Mouse (Mus musculus) urinary bladder, postnatal 10 days (tissue): ENCODE data around the gene Gramd1b.

Experiments used
- DNase-seq: peaks from one replicate; pipeline ENCODE4 v3.0.0; 2022; ENCODE audit warnings: low spot score

Gramd1b gene

DNA sequence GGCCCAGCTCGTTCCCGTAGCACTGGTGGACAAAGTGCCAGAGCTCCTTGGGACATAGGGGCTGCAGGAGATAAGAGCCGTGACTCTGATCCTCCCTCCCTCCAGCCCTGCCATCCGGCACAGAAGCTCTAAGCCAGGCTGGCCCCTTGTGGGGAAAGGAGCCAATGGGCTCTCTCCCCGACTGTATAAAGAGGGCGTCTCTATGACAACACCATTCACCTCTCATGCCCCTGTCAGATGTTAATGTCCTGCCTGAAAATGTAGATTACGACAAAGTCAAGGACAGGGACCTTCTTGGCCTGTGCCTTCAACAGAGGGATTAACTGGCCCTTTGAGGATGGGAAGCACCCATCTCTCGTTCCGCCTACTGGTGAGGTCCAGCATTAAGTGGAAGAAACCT is 219.4 kb downstream of the Gramd1b start:
- DNase-seq = no peak

DNA sequence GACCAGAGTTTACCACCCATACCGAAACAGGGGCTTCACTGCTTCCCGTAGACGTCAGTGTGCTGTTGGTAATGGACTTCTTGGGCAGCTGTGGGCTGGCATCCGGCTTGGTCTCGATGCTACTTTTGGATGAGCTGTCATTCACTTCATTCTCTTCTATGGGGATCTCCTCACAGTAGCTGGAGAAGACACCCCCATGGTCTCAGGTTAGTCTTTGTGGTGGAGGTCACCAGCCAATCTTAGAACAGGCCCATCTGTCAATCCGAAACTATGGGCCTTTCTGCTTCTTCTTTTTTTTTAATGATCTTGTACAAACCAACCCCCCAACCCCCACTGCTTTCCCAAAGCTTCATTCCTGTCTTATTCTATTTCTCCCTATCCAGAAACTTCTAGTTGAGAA is 221.3 kb downstream of the Gramd1b start:
- DNase-seq = no peak

DNA sequence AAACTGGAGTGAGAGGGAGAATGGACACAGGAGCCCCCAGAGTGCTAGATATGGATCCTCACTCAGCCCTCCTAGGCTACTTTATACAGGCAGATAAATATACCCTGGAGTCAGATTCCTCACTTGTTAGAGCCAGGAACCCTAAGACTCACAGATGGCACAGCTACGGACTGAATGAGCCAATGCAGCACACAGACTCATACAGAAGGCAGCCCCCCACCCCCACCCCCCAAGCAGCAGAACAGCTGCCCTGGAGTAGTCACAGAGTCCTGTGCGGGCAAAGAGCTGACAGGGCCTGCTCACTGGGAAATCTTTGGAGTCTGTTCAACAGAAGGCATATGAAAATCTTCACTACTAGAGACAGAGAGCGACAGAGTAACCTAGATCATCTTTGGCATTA is 223.9 kb downstream of the Gramd1b start:
- no peak for DNase-seq

DNA sequence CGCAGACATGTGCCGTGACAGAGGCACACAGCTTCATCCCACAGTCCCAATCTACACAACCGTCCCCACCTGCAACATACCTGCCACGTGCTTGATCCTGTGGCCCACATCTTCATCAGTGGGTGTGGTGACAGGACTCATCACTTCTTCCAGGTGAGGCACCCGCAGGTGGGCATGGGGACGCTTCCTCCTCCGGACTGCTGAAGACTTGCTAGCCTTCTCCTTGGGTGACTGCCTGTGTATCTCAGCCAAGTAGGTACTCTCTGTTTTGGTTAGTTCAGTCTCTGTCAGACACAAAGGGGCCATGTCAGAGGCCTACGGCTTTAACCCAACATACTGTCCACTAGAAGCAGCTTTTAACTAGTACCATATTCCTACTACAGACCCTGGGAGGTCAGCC is 226.9 kb downstream of the Gramd1b start:
- no peak for DNase-seq

DNA sequence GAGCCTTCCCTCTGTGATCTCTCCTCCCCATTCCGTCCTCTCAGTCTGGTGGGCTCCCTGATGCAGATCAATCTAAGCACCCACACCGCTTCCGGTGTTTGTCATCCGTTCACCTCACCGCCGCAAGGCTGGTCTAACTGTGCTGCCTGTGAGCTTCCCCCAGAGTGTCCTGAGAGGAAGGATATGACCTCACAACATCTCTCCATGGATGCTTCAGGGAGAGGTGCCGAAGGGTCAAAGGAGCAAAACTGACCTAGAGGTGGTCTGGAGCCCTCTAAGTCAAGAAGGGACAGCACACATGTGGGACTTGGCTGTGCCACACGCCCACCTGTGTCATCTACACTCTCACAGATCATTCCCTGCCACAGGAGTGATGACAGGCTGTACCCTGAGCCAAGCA is 228.8 kb downstream of the Gramd1b start:
- DNase-seq = no peak

DNA sequence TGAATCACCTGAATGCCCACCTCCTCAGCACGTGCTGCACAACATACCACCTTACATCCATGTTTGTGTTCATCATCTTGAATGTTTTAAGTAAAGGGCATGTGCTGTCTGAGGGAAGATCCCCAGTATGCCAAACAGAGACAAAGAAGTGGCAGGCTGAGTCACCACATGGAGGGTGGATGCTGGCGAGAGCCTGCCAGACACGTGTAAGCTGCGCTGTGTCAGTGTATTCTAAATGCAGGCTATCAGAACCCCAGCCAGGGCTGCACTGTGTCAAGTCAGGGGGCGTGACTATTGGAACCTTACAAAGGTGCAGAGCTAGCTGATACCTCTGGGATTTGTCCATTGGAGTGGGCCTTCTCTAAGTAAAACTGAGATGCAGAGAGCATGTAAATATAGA is 229.7 kb downstream of the Gramd1b start:
- no peak for DNase-seq

DNA sequence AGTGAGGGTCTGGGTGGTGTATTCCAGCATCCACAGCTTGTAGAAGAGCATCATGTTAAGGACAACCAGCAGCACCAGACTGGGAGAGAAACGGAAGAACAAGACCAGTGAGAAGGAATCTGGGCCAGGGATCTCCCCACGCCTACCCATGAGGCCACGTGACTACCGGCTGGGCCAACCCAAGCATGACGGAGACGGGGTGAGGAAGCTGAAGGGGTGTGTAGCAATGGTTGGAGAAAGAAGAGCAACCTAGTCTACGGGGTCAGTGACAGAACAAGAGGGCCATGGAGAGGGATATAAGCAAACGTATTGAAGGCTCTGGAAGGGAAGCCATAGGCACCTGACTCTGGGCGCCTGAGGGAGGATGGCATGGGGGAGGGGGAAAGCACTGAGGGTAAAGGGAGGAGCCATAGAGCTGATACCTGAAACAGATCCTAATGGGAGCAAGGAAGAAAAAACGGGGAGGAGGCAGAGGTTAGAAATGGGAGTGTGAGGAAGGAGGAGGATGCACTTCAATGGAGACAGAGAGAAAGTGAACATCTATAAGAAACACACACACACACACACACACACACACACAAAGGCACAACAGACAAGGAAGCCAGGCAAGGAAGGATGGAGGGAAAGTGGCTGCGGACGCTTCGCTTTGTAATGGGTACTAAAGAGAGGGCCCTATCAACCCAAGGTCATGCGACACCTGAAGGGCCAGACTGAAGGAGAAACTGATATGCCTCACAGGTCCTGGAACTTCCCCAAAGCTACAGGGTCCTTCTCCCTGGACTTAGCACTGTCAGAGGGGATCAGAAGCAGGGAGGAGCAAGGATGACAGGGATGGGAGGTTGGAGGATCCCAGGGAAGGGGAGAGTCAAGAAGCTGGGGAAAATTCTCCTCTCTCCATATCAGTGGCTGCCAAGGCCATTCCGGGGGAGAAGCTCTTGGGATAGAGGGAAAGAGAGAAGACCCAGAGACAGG is 230.9 kb downstream of the Gramd1b start:
- DNase-seq = no peak

DNA sequence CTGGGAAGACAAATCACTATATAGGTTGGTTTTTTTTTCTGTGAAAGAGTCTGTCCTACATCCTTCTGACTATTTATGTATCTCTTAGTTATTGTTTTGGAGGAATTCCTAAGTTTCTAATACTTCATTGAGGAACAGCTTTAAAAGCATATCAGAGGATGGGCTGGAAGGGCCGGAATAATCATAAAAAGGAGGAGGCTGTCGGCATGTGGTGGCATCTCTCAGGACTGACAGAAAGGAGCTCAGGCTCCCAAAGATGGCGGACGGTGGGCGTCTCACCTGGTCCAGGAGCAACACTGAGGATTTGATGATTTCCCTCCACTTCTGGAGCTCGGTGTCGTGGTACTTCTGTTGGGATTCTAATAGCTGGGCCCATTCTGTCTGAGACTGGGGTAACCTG is 231.9 kb downstream of the Gramd1b start:
- DNase-seq = no peak

DNA sequence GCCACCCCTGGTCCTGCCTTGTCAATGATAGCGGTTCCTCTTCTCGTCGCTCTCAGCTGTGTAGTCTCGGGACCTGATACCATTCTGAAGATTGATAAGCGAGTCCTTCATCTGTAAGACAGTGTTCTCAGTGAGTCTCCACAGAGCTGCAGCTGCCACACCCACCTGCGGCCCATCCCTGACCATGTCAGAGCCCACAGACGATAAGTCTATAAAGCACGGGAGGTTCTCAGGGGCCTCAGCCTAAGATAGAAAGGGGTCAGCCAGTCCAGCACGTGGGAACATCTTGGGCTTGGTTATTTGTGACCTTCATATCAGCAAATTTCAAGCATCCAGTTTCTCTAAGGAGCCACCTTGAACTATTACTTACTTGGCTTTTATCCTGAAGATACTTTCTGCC is 233.2 kb downstream of the Gramd1b start:
- no peak for DNase-seq

DNA sequence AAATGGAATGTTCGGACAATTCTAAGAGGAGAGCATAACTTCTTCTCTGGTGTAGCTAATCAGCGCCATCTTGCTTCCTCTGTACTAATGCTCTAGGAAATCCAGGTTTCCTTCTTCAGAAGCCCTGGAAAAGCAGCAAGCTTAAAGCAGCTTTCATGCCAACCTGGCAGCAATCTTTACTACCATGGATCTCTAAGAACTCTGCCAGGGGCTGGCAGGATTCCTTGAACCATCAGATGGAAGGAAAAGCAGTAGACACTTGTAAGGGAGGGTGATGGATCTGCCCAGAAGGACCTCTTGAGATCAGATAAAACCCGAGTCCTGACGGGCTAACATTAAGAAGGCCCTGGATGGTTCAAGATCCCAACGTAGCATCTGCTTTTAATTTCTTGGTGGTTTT is 234.9 kb downstream of the Gramd1b start:
- DNase-seq = no peak

DNA sequence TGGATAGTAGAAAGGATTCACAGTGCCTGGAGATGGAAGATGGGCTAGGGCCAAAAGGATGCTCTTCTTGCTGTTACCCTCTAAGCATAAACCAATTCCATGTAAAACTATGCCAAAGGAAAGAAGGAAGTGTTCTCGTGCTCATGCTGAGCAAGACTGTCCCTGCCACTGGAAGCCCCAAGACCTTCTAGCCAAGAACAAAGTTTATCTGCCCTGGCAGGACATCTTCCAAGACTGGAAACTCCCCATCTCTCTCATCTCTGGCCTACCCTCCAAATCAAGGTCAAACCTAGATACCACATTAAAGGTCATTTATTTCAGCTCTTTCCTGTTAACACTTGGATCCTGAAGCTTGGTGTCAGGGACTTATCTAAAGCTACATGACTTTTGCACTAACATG is 236.3 kb downstream of the Gramd1b start:
- no peak for DNase-seq

DNA sequence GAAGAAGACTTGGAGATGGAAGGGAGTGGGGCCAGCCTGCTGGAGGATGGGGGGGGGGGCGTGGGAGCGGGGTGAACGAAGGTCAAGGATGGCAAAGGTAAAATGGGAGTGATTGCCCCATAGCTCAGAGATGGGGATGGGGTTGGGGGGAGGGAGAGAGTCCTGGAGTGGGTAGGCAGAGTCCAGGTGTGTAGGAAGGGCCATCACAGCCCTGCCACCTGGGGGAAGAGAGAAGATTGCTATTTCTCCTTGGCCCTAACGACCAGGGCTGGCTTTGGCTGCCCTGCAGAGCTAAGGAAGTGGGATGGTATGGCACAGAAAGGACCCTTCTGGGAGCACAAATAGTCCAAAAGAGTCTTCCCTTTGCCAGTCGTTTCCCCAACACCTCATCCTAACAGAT is 237.0 kb downstream of the Gramd1b start:
- DNase-seq = no peak

DNA sequence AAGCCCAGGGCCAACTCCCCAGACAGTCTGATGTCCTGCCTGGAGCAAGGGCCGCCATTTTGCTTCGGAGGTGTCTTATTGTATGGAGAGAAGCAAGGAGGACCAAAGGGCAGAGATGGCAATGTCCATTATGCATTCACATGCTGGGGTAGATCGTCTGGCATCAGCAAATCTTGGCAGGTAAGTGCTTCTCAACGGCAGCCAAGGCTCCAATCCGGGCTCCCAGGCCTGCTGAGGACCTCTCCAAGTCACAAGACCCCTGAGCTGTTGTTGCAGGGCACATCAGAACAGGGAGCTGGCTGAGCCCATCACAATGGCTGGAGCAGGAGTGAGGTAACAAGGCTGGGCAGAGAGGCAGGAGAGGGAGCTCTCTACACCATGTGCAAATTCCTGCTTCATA is 237.4 kb downstream of the Gramd1b start:
- DNase-seq = no peak

DNA sequence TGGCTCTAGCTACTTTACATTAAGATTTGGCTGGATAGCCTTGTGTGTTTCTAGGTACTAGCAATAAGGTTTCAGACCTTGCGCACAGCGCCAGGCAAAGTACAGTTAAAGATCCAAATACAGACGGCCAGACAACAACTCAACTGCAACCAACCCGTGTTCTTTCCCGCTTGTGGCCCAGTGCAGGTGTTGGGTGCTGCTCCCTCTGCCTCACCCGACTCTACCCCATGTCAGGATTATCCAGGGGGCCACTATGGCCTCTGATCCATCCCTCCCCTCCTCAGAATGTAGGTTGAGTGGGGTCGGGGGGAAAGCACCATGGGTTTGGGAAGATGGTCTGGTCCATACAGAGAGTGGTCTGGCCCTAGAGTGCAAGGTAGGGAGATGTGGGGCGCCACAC is 237.9 kb downstream of the Gramd1b start:
- DNase-seq = no peak

DNA sequence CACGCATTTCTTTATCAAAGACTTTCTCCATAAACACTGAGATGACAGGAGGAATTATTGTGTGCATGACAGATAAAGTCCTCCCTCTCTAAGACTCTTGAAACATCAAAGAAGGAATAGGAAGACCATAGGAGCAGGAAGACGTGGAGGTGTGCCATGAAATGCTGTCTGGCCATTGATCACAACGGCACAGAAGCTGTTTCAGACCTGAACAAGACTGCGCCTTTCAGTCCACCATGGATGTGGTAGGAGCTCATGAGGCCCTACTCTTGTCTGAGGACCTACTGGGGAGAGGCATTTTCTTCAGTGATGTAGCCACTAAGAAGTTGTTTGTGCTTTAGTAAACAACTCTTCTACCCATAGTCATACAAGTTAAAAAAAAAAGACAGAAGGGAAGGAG is 238.7 kb downstream of the Gramd1b start:
- no peak for DNase-seq

DNA sequence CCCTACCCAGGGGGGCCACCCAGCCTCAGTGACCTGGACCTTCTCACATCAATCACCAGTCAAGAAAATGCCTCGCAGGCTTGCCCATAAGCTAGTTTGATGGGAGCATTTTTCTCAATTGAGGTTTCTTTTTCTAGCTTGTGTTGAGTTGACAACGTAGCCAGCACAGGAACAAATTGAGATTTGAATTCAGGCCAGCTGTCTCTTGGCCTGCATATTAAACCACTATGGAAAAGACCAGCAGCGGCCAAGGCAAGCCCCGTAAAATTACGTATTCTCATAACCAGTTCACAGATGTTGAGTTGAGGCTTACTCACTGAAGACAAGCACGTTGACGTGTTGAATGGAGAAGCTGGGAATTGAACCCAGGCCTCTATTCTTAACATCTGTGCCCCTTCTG is 248.2 kb downstream of the Gramd1b start:
- no peak for DNase-seq

DNA sequence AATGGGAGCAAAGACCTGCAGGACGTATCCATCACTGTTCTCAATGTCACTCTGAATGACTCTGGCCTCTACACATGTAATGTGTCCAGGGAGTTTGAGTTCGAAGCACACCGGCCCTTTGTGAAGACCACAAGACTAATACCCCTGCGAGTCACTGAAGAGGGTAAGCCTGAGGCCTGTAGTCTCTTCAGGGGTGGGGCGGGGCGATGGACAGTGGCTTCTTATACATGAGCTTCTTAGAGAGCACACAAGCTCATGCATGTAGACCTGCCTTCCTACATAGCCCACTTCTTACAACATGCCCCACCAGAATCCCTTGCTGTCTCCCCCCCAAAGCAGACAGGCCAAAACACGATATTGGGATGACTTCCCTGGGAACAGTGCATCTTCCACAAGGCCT is 251.7 kb downstream of the Gramd1b start:
- DNase-seq = no peak

DNA sequence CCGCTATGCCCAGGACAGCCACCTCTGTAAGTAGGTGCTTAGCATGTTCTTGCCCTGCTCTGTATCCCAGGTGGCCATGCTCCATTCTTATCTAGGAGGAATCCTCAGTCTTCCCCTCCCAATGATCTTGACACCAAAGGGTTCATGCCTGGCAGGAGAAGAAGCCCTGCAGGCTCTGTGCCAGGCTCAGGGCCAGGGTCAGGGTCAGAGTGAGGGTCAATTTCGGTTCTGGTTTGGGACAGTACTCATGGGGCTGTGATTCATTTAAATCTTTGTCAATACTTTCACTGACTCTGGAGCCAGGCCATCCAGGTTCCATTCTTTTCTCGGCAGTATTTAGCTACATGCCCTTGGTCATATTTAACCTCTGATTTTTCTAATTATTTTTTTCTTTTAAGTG is 253.5 kb downstream of the Gramd1b start:
- no peak for DNase-seq

DNA sequence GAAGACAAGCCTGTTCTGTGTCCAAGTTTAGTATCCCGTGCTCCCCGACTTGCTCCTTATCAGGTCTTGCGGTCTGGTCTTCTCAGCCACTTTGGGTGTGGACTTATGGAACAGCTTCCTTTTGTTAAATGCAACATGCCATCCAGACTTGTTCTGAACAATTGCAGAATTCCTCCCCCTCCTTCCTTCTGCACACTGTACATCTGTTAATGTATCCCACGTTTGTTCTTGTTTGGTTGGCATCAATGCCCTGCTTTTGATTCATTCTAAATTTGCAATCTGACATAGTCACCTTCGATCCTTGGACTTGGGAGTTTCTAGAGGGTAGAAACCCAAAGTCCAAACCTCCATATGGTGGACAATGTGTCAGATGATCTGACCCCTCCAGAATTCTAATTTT is 255.3 kb downstream of the Gramd1b start:
- DNase-seq = no peak

DNA sequence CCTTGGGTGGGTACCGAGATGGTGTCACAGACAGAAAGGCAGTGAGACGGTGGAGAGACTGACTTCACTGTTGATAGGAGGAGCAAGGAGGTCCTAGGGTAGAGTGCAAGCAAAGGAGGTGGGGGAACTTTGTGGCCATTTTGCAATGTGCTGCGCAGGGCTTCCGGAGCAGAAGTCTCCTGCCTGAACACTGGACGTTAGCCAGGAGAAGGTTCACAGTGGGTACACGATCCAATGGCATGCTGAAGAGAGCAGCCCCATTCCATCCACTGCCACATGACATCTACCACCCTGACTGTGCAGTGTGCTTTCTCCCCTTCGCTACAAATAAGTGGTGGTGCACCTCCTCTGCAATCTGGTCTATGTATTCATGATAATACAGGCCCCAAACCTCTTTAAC is 258.4 kb downstream of the Gramd1b start:
- no peak for DNase-seq

DNA sequence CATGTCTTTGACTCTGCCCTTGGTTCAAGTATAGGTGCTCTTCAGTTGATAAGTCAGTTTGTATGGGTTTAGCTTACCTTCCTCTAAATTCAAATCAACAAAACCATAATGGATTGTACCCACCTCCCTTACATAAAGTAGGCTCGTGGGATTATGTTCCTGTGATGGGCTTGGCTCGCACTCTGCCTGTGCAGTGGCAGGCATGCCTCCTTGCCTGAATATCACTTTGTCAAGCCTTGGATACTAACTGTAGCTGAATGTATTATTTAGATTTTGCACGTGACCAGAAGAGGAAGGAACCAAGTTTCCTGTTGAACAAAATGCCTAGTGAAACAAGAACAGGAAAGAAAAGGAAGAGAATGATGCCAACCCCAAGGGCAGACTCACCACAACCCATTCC is 260.1 kb downstream of the Gramd1b start:
- DNase-seq = no peak

DNA sequence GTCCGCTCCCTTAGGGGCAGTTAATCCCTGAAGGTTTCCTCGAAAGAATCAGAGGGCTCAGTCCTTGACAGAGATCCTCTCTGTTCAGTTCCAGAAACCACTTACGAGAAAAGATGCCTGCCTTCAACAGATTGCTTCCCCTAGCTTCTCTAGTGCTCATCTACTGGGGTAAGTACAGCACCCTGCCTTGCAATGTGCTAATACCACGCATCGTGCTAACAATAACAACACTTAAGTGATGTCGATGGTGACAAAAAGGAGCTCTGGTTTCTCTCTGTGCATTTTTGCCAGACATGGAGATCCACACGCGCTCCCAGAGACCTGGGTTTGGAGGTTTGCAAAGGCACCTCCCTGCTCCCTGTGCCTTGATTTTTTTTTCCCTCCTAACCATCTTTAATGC is 261.3 kb downstream of the Gramd1b start:
- DNase-seq = no peak

DNA sequence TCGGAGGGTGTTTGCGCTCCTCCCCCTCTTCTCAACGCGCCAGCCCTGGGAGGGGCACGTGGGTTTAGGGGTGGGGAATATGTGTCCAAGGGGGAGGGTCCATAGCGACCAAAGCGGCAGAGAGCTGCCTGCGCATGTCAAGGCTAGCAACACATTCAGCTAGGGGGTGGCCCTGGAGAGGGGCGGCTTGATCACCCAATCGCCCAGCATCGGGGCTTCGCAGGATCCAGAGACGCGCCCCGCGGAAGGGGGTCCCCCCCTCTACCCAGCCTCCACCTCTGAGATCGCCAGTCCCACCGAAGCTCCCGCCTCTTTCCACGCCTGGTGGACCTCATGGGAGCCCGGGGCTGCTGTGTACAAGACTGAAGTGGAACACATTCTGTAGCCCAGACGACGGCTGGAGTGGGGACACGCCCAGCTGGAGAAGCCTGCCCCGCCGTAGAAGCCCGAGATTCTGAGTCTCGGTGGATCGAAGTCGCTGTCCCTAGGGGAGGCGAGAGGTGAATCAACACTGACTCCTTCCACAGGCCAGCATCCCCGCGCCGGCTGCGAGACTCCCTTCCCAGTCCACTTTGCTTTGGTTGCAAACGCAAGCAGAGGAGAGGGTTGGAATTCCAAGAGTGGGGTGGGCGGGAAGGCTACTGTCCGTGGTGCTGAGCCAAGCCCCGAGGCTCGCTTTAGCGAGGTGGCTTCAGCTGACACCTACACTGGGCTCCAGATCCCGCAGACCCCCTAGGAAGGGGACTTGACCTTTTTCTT is 261.9 kb downstream of the Gramd1b start, which contains the start of gene Scn3b:
Gene Scn3b (plus strand): TSS at position 115 of the 759 bp plus-strand sequence.
- peak; percentile 15 for DNase-seq
